Mouse (Mus musculus): ENCODE results near the gene Tarbp1. TPM values are rescaled to one million over a fixed set of nuclear protein-coding genes. Genes with fewer than 3 reads are reported as not detected.

Gene Tarbp1
- 5.6 and 7.3 TPM in 2 replicates for total RNA-seq (2014; rRNA removed; ENCODE audit: low replicate concordance)
- 0.73 and 0.92 TPM in 2 replicates for polyA plus RNA-seq (2015; fragmentation: Nextera tagmentation; extraction: Ambion mirVana)

- Histone ChIP-seq H3K9me3 (replicated peaks; ENCODE audit: control insufficient read depth, low read length) (no peaks in the 10 kb centered on the region), H3K27ac (ENCODE audit: low read depth) (peak within 1 kb of the TSS; percentile 85), H3K36me3 (replicated peaks; ENCODE audit: control insufficient read depth, insufficient read depth, low read length) (peaks cover 8% of the 10 kb centered on the region), H3K4me2 (ENCODE audit: low read depth, low read length) (peak within 1 kb of the TSS; percentile 93), H3K27me3 (ENCODE audit: control insufficient read depth, insufficient read depth, low read length) (no peaks in the 10 kb centered on the region), H3K9ac (replicated peaks; ENCODE audit: low read depth, low read length) (peak within 1 kb of the TSS; percentile 74), H3K4me3 (ENCODE audit: low read depth, low read length) (peak within 1 kb of the TSS; percentile 92), H3K4me1 (ENCODE audit: control insufficient read depth, insufficient read depth) (peaks cover 18% of the 10 kb centered on the region)
- ATAC-seq (ENCODE audit: insufficient read depth, low read depth): peak; percentile 94
- TF ChIP-seq EP300 (IDR thresholded peaks at IDR 0.05; ENCODE audit: low read depth) (no peak), CTCF (IDR thresholded peaks at IDR 0.05; ENCODE audit: low read depth) (no peak)
- under 1% methylated on average over 97 of the region's 124 CpGs for WGBS
- DNase-seq (ENCODE audit: low spot score): peak; percentile 80
Measured at GRCm38 (mm10) chr8:126474299-126475187, at the start of gene Tarbp1. Tarbp1 (minus strand) TSS chr8:126475065.

GRCm38 (mm10) chr8:126524233-126524985 is 49.5 kb upstream of the Tarbp1 start:
- Histone ChIP-seq H3K36me3 (replicated peaks; ENCODE audit: control insufficient read depth, insufficient read depth, low read length) (no peaks in the 10 kb centered on the region), H3K9me3 (replicated peaks; ENCODE audit: control insufficient read depth, low read length) (no peaks in the 10 kb centered on the region), H3K27me3 (ENCODE audit: control insufficient read depth, insufficient read depth, low read length) (no peaks in the 10 kb centered on the region), H3K4me3 (ENCODE audit: low read depth, low read length) (no peak overlapping the region), H3K4me2 (ENCODE audit: low read depth, low read length) (no peak overlapping the region), H3K27ac (ENCODE audit: low read depth) (peak overlapping the region; percentile 88), H3K4me1 (ENCODE audit: control insufficient read depth, insufficient read depth) (peaks cover 60% of the 10 kb centered on the region), H3K9ac (replicated peaks; ENCODE audit: low read depth, low read length) (no peak overlapping the region)
- DNase-seq (ENCODE audit: low spot score) (peak; percentile 84), ATAC-seq (ENCODE audit: insufficient read depth, low read depth) (peak; percentile 22; the same call in 1 of the 2 replicates)
- 38% methylated on average over 18 of the region's 18 CpGs for WGBS
- TF ChIP-seq CTCF (IDR thresholded peaks at IDR 0.05; ENCODE audit: low read depth) (no peak), EP300 (IDR thresholded peaks at IDR 0.05; ENCODE audit: low read depth) (no peak; the same call in 1 of the 2 replicates)

- Histone ChIP-seq H3K4me2 (ENCODE audit: low read depth, low read length) (no peak overlapping the region), H3K4me1 (ENCODE audit: control insufficient read depth, insufficient read depth) (peaks cover 54% of the 10 kb centered on the region), H3K27ac (ENCODE audit: low read depth) (peak overlapping the region; percentile 88), H3K9ac (replicated peaks; ENCODE audit: low read depth, low read length) (0 out of 2 replicates have a peak overlapping the region, but pooled peaks have one; percentile 13), H3K4me3 (ENCODE audit: low read depth, low read length) (no peak overlapping the region), H3K27me3 (ENCODE audit: control insufficient read depth, insufficient read depth, low read length) (no peaks in the 10 kb centered on the region), H3K9me3 (replicated peaks; ENCODE audit: control insufficient read depth, low read length) (no peaks in the 10 kb centered on the region), H3K36me3 (replicated peaks; ENCODE audit: control insufficient read depth, insufficient read depth, low read length) (no peaks in the 10 kb centered on the region)
- WGBS: 45% methylated on average over 11 of the region's 11 CpGs
- no peak for TF ChIP-seq CTCF (IDR thresholded peaks at IDR 0.05; ENCODE audit: low read depth)
- no peak for TF ChIP-seq EP300 (IDR thresholded peaks at IDR 0.05; ENCODE audit: low read depth)
- ATAC-seq (ENCODE audit: insufficient read depth, low read depth): no peak
- DNase-seq (ENCODE audit: low spot score): peak; percentile 29
Measured at GRCm38 (mm10) chr8:126523060-126523574, 48.3 kb upstream of the Tarbp1 start.

- no peaks in the 10 kb centered on the region for H3K9me3 ChIP-seq (replicated peaks; ENCODE audit: control insufficient read depth, low read length)
- ATAC-seq (ENCODE audit: insufficient read depth, low read depth) (no peak), DNase-seq (ENCODE audit: low spot score) (no peak)
- H3K4me3 ChIP-seq (ENCODE audit: low read depth, low read length): no peak overlapping the region
- no peak overlapping the region for H3K4me2 ChIP-seq (ENCODE audit: low read depth, low read length)
- H3K27ac ChIP-seq (ENCODE audit: low read depth): no peak overlapping the region
- no peaks in the 10 kb centered on the region for H3K27me3 ChIP-seq (ENCODE audit: control insufficient read depth, insufficient read depth, low read length)
- WGBS: 94% methylated on average over 4 of the region's 4 CpGs
- peaks cover 36% of the 10 kb centered on the region for H3K4me1 ChIP-seq (ENCODE audit: control insufficient read depth, insufficient read depth)
- H3K9ac ChIP-seq (replicated peaks; ENCODE audit: low read depth, low read length): no peak overlapping the region
- TF ChIP-seq EP300 (IDR thresholded peaks at IDR 0.05; ENCODE audit: low read depth): no peak
- no peak for TF ChIP-seq CTCF (IDR thresholded peaks at IDR 0.05; ENCODE audit: low read depth)
- H3K36me3 ChIP-seq (replicated peaks; ENCODE audit: control insufficient read depth, insufficient read depth, low read length): no peaks in the 10 kb centered on the region
Measured at GRCm38 (mm10) chr8:126519447-126519975, 44.6 kb upstream of the Tarbp1 start.

All from heart, postnatal 0 days (tissue).